Mouse (Mus musculus) C2C12 (cell line): ENCODE data around the gene Igf1.

Experiments
- CEBPB ChIP-seq: IDR thresholded peaks from one replicate; pipeline ENCODE4 v1.6.1; 2011; ENCODE audit warnings: low read depth, mild to moderate bottlenecking, control low read depth, moderate library complexity
- CTCF ChIP-seq: IDR thresholded peaks from one replicate; pipeline ENCODE4 v1.5.1; 2011; ENCODE audit not compliant: control insufficient read depth, insufficient read depth, insufficient read length
- FOSL1 ChIP-seq: IDR thresholded peaks from one replicate; pipeline ENCODE4 v1.8.0; 2011; ENCODE audit warnings: mild to moderate bottlenecking, low read length; ENCODE audit not compliant: poor library complexity, insufficient read depth, severe bottlenecking
- MAX ChIP-seq: IDR thresholded peaks from one replicate; pipeline ENCODE4 v1.6.1; 2011; ENCODE audit warnings: mild to moderate bottlenecking, control low read depth
- MYOD1 ChIP-seq: IDR thresholded peaks from one replicate; pipeline ENCODE4 v1.6.1; 2011; ENCODE audit warnings: low read depth; ENCODE audit not compliant: control insufficient read depth, insufficient read length
- USF1 ChIP-seq: IDR thresholded peaks from one replicate; pipeline ENCODE4 v1.6.1; 2011; ENCODE audit warnings: low read depth, mild to moderate bottlenecking, control low read depth, moderate library complexity

GRCm38 (mm10) chr10:87844917-87845552 is 13.0 kb upstream of the Igf1 start:
- no peak for TF ChIP-seq CTCF
- no peak for TF ChIP-seq USF1
- TF ChIP-seq MAX: no peak
- TF ChIP-seq FOSL1: no peak
- TF ChIP-seq MYOD1: no peak
- TF ChIP-seq CEBPB: no peak
